Mouse (Mus musculus): ENCODE measurements around the gene Eaf2. TPM values are rescaled to one million over a fixed set of nuclear protein-coding genes. Genes with fewer than 3 reads are reported as not detected.

The Eaf2 gene
- polyA plus RNA-seq (2021; fragmentation: Nextera tagmentation), result 2.5 and 2.6 TPM in 2 replicates
- long read RNA-seq, experiment 1, partial matches to known transcripts, result 0 of 1 reads
- long read RNA-seq, experiment 1, other reads (novel, unspliced or antisense), result 0 of 1 reads
- long read RNA-seq, experiment 2, partial matches to known transcripts, result 1 of 3 reads
- long read RNA-seq, experiment 2, other reads (novel, unspliced or antisense), result 2 of 3 reads

GRCm38 (mm10) chr16:36874583-36875275 lies at the start of gene Eaf2, which contains the start of gene Golgb1:
Eaf2 (minus strand) TSS chr16:36875003.
Golgb1 (plus strand) TSS chr16:36875140.

DNA sequence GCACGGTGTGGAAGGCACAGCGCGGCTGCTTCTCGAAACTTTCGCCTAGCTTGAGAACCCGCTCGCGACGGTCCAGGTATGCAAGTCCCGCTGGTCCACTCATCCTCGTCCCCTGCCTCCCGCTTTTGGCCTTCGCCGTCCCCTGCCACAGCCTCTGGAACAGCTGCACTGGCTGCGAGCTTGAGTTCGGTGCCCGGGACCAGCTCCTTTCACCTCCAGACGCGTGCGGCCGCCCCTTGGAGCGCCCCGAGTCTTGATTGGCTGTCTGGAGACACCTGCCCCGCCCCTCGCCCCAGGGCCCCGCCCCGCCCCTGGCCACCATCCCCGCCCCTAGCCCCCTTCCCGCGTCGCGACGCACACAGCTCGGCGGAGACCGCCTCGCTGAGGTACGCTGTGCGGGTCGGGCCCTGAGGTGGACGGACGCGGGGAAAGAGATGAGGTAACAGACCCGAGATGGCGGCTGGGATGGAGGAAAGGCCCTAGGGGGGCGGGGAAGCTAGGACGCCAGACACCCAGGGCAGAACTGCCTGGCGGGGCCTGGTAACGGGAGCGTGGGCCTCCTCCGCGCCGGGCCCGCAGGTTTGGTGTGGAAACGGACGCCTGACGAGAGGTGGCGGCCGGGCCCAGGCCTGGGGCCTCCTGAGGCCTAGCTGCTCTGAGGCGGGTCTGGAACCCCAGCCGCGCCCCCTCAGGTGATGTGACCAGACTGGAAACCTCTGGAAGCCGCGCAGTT lies 46.6 kb downstream of the Eaf2 start, which contains the start of gene Iqcb1:
Gene Iqcb1 (plus strand): TSS at position 332 of the 733 bp plus-strand sequence.

DNA sequence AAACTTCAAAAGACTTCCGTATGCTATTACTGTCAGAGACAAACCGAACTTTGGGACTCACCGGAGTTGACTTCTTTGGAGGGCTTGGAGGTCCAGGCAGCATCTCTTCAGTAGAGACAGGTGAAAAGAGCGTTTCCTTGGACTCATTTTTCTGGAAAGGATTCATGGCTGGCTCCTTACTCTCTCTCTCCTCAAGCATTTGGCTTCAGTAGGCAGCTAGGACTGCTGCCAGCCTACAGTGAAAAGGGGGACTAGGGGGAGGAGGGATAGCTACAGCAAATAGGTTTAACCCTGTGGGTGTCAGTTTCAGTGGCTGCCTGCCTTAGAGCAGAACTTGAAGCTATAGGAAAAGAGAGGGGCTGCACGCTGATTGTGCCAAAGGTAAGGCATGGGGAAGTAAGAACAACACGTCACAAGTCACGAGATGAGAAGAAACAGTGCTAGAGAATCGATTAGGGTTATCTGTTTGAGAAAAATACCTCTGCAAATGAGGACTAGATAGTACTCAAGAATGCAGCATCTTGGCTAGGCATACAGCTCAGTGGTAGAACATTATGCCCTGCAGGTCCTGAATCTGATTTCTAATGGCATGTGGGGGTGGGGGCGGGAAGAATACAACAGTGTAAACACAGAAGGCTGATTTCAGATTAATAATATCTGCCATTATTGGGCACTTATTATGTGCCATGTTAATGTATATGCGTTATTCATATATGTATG lies 90.0 kb downstream of the Eaf2 start, which contains the start of gene Slc15a2:
Gene Slc15a2 (minus strand): TSS at position 369 of the 720 bp plus-strand sequence.

Small RNA genes lying within 50 kb of the gene (microRNA-seq; reads per million reads assigned to microRNA genes)
- gene Gm22617, result not detected

Other genes with a start within 250 kb of the Eaf2 start
- 1.7 and 2.3 TPM in 2 replicates for gene Cd86, start 208.9 kb downstream of the Eaf2 start, polyA plus RNA-seq (2021; fragmentation: Nextera tagmentation)
- 0.30 and 0.40 TPM in 2 replicates for gene Ildr1, start 181.0 kb downstream of the Eaf2 start, polyA plus RNA-seq (2021; fragmentation: Nextera tagmentation)
- 27.2 and 30.3 TPM in 2 replicates for gene Slc15a2, start 90.0 kb downstream of the Eaf2 start, polyA plus RNA-seq (2021; fragmentation: Nextera tagmentation)
- gene Iqcb1, start 46.6 kb downstream of the Eaf2 start, polyA plus RNA-seq (2021; fragmentation: Nextera tagmentation), result 61.4 and 62.6 TPM in 2 replicates
- gene Golgb1, start 137 bp upstream of the Eaf2 start, polyA plus RNA-seq (2021; fragmentation: Nextera tagmentation), result 148 and 173 TPM in 2 replicates
- 2.3 and 3.5 TPM in 2 replicates for gene Hcls1, start 60.0 kb upstream of the Eaf2 start, polyA plus RNA-seq (2021; fragmentation: Nextera tagmentation)
- not detected in 2 replicates for gene Fbxo40, start 115.5 kb upstream of the Eaf2 start, polyA plus RNA-seq (2021; fragmentation: Nextera tagmentation)
- gene Polq, start 136.8 kb upstream of the Eaf2 start, polyA plus RNA-seq (2021; fragmentation: Nextera tagmentation), result 0.18 and 0.24 TPM in 2 replicates